Mouse (Mus musculus) ES-Bruce4 (cell line): ENCODE data around the gene Fmnl1.

Source experiments
- CTCF ChIP-seq: IDR thresholded peaks from one replicate; pipeline ENCODE4 v1.8.1; 2011; ENCODE audit warnings: low read depth, low read length
- EP300 ChIP-seq: IDR thresholded peaks from 2 replicates; pipeline ENCODE4 v1.6.1; 2011; ENCODE audit warnings: low read depth, low read length; ENCODE audit not compliant: insufficient read depth
- POLR2A ChIP-seq: IDR thresholded peaks from one replicate; pipeline ENCODE4 v1.8.1; 2011; ENCODE audit warnings: low read length; ENCODE audit not compliant: insufficient read depth

DNA sequence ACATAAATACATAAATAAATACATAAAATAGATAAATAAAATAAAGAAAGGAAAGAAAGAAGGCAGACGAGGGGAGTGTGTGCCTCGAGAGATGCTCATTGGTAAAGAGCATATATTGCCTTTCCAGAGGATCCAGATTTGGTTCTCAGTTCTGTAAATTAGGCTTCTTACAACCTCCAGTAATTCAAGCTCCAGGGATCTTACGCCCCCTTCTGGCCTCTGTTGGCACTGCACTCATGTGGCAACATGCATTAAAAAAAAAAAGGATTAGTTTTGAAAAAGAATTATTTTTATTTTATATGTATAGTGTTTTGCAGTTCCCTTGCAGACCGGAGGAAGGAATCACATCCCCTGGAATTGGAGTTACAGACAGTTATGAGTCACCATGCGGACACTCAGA, 8.8 kb upstream of the Fmnl1 start:
- TF ChIP-seq POLR2A (no peak), CTCF (peak; percentile 49), EP300 (no peak)
